Mouse (Mus musculus): ENCODE results near the gene Ccr7.

Gene Ccr7

GRCm38 (mm10) chr11:99153767-99154753 lies 817 bp downstream of the Ccr7 start:
- no peak for ATAC-seq (ENCODE audit: low TSS enrichment)

DNA sequence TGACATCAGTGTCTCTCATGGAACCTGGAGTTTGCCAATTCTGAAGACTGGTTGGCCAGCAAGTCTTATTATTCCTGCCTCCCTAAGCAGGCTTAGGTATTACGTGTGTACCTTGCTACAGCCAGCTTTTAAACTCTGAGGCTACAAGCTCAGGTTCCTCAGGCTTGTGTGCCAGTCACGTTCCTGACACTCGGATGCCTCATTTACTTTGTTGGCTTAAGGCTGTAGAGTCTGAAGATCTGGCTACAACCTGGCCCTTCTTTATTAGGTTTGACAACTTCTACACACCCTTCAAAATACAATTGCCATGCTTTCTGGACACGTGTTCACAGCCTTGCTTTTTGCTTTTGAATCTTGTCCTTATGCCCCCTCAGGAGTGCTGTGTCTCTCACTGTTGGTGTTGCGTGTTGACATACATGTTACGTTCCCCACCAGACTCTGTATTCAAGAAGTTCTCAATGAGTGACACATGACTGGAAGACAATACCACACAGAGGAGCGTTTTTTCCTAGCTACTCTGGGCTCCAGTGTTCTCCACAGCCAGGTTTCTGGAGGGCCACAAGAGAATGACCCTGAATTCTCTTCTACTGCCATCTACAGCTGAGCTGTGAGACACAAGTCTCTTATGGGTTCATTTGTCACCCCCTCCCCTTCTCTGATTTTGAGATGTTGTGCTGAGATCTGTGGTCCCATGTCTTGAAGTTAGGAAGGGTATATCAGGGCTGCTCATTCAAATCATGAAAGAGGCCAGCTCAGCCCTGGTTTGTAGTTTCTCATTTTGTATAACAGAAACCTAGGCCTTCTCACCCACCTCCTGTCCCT lies 2.3 kb downstream of the Ccr7 start:
- ATAC-seq (ENCODE audit: low TSS enrichment): no peak

GRCm38 (mm10) chr11:99151333-99151930 lies 3.4 kb downstream of the Ccr7 start:
- no peak for ATAC-seq (ENCODE audit: low TSS enrichment)

- no peak for ATAC-seq (ENCODE audit: low TSS enrichment)
Measured at GRCm38 (mm10) chr11:99150889-99151288, 4.0 kb downstream of the Ccr7 start.

- ATAC-seq (ENCODE audit: low TSS enrichment): no peak
Measured at GRCm38 (mm10) chr11:99149898-99150757, 4.7 kb downstream of the Ccr7 start.

- no peak for ATAC-seq (ENCODE audit: low TSS enrichment)
Measured at GRCm38 (mm10) chr11:99148896-99149703, 5.8 kb downstream of the Ccr7 start.

DNA sequence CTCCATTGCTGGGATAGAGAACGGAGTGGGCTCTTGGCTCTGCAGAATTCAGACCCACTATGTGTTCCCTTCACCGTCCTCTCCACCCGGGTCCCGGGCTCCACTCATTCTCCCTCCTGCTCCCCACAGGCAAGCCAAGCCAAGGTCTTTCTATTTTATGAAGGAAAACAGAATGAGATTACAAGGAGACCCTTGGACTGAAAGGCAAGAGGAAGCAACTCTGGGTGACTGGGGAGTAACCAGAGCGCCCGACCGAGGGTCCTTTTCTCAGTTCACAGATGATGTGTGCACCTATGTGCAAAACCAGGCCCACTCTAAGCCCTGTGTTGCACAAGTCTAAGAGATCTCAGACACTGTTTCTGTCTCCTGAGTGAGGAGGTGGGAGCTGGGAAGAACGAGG lies 6.5 kb downstream of the Ccr7 start:
- no peak for ATAC-seq (ENCODE audit: low TSS enrichment)

GRCm38 (mm10) chr11:99147920-99148289 lies 7.0 kb downstream of the Ccr7 start:
- ATAC-seq (ENCODE audit: low TSS enrichment): no peak

DNA sequence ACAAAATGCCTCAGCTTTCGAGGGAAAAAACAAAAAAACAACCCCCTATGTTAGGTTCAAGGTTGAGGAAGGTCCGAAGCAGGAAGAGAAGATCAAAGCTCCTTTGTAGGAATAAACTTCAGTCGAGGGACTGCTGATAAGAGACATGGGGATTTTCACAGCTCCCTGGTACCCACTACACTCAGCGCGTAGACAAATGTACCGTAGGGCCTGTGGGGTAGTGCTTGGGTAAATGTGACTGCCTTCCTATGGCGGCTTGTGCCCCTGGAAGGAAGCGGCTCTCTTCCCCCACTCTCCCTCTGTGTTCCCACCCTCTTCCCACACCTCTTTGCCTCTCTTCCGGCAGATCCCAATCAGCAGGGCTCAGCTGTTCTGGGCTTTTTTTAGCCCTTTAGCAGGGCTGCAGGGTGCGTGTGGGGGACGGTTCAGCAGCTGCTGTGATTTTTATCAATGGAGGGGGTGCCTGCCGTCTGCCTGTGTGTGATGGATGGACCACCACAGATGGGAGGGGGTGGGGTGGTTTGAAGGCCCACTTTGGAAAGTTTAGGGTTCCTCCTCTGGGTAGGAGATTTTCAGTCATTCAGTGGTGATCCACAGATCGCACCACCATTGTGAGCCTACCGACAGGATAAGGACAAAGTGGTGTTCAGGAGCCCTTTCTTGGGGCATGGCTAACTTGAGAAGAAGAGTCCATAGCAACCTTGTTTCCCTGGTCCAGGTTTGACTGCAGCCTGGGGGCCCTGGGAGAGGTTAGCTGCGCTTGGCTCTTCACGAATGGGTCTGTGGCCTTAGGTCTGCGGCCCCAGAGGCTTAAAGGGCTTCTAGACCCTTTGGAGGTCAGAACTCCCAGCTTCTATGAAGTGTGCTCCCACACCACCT lies 7.6 kb downstream of the Ccr7 start:
- peak; percentile 87 for ATAC-seq (ENCODE audit: low TSS enrichment)

DNA sequence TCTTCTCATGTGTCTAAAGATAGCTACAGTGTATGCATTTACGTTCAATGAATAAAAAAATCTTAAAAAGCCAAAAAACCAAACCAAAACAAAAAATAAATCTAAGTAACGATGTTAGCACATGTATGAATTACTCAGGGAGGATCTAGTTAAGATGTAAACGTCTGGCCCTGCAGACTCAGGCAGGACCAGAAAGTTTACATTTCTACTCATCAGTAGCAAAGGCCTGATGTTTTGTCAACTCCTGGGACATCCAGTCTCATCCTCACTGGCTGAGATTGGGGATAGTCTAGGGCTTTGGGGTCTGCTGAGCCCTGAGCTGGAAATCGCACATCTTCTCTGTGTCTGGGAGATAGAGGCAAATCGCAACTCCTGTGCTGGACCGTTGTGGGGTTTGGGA lies 8.3 kb downstream of the Ccr7 start:
- no peak for ATAC-seq (ENCODE audit: low TSS enrichment)

- no peak for ATAC-seq (ENCODE audit: low TSS enrichment)
Measured at GRCm38 (mm10) chr11:99145765-99146164, 9.1 kb downstream of the Ccr7 start.

- ATAC-seq (ENCODE audit: low TSS enrichment): no peak
Measured at GRCm38 (mm10) chr11:99144940-99145339, 9.9 kb downstream of the Ccr7 start.

DNA sequence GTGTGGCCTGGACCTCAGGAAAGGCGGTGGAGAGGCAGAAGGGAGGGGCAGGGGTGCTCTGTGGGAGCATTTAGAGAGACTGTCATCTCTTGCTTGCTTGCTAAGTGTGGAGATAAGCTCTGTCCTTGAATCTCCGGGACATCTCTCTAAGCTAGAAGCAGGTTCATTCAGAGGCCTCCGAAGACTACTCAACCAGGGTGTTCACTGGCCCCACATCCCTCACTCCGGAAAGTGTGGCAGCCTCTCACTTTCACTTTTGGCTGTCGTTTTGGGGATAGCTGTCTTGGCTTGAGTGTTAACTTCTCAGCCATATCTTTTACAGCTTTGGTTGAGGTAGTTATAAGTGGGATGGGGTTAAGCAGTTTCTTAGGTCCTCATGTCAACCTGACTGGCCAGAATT lies 10.4 kb downstream of the Ccr7 start:
- ATAC-seq (ENCODE audit: low TSS enrichment): no peak

GRCm38 (mm10) chr11:99143123-99144082 lies 11.5 kb downstream of the Ccr7 start:
- no peak for ATAC-seq (ENCODE audit: low TSS enrichment)

DNA sequence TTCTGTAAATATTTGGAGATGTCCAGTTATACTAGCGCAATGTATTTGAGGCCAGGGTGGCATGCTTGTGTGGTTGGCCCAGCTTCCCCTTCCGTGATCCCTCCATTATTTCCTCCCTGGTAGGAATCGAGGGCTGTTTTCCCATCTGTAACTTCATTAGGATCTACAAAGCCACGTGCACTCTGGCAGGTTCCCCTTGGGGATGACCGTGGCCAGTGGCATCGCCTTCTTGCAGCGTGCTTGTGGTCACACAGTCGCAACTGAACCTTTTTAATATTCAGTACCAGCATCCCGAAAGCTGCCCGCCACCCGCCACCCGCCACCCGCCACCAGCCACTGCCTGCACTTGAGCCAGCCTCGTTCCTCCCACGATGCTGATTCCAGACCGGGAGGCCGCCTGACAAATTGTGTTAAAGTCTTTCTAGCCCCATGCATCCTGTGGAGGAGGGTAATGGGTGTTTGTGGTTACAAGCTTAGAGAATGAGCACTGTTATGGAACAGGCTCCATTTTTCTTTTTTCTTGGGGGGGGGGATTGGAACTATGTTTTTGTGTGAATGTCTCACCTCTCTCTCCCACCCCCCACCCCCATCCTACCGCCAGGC lies 12.3 kb downstream of the Ccr7 start:
- no peak for ATAC-seq (ENCODE audit: low TSS enrichment)

DNA sequence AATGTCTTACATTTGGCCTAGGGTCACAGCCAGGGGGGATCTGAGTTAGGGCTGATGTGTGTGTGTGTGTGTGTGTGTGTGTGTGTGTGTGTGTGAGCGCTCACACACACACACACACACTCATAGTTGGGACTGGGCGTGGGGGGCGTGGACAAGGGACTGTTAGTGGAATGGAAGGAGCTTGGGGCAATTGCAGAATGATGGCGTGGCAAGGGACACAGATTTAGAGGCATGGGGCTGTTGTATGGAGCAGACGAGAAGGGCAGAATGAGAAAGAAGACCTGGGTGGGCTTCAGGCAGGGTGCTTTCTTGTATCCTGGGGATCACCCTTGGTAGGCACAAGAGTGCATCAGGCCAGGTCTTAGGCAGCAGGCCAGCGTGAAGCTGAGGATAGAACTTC lies 12.8 kb downstream of the Ccr7 start:
- ATAC-seq (ENCODE audit: low TSS enrichment): no peak

GRCm38 (mm10) chr11:99141600-99141999 lies 13.3 kb downstream of the Ccr7 start:
- ATAC-seq (ENCODE audit: low TSS enrichment): no peak

DNA sequence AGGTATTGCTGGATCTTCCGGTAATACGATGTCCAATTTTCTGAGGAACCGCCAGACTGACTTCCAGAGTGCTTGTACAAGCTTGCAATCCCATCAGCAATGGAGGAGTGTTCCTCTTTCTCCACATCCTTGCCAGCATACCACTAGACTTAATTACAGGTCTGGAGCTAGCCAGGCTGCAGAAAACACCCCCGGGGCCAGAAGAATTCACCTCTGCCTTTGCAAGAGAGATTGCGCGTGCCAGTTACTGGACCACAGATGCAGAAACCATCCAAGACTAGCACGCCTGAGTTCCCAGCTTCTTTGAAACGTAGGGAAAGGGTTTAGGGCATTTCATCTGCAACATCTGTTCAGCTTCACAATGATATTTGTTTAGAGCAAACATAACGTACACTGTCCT lies 15.9 kb downstream of the Ccr7 start:
- no peak for ATAC-seq (ENCODE audit: low TSS enrichment)
